ENCODE assay signal across 23 mouse cellular contexts in the genomic region with DNA sequence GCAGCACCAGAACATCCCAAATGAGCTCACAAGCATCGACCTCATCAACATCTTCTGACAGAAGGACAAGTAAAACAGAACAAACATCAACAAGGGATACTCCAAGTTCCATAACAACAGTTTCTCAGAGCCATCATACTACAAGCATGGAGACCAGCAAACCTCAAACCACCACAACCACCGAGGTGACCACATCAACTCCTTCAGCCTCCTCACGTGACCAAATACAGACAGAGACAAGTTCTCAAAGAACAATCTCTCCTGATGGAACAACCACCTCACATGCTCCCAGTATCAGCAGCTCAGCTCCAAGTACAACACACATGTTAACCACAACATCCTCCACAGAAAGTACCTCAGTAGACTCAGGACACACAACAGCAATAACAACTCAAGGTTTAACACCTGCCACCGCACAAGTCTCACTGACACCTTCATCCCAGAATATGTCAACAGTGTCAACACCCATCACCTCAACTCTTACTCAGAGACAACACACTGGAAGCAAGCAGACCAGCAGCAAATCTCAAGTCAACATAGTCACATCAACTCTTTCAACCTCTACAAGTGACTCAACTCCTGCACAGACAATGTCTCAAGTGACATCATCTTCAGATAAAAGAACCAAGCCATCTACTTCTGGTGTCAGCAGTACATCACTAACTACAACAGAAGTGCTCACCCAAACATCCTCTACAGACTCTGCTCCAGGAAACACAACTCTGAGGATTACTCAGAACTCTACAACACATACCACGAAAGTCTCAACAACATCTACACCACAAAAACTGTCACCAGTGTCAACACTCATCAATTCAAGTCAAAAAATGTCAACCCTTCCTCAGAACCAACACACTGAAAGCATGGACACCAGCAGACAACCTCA. TPM values are rescaled to one million over a fixed set of nuclear protein-coding genes. Genes with fewer than 3 reads are reported as not detected.
DNase-seq lines count a peak whose midpoint lies in the region; TF ChIP-seq lines count a peak whose summit lies in the region.
"Had no signal": no experiment of that assay in that cellular context is flagged by ENCODE, and none has a peak within 500 bp of the region (broad histone marks: within the 10 kb centered on the region; RNA-seq: fewer than 3 reads in every experiment).

No protein-coding gene starts in this region.

- H3ac ChIP-seq in myocyte (ENCODE audit: control insufficient read depth, insufficient read length), result no peak overlapping the region

- TF ChIP-seq POLR2A in myocyte (IDR thresholded peaks at IDR 0.05; ENCODE audit: insufficient read length, low read depth), result no peak

- peak; percentile 6 for DNase-seq in thymus, postnatal 0 days (ENCODE audit: low spot score)
- DNase-seq in thymus, adult 18-20 months, result no peak
- peak; percentile 16 for DNase-seq in T-cell, adult 2 months (ENCODE audit: low spot score)
- DNase-seq in adrenal gland, adult 2 months, result no peak
- DNase-seq in gastrocnemius, adult 18-20 months (ENCODE audit: low spot score), result no peak
- no peak for DNase-seq in MN1 (ENCODE audit: low spot score)
- DNase-seq: adrenal gland, postnatal 14 days; cerebellum, adult 18-20 months; cerebellum, adult 9-11 months; forebrain, postnatal 0 days; heart, adult 18-20 months; heart, postnatal 14 days had no signal

- H3K36me3 ChIP-seq in myocyte (ENCODE audit: control insufficient read depth, insufficient read depth), result no peaks in the 10 kb centered on the region
- H3K36me3 ChIP-seq: embryonic facial prominence, embryonic 10.5 days; heart, embryonic 10.5 days; hindbrain, embryonic 13.5 days had no signal

- H3K79me2 ChIP-seq in myocyte (ENCODE audit: control insufficient read depth, insufficient read depth), result no peaks in the 10 kb centered on the region

- H3K4me3 ChIP-seq in myocyte, result no peak overlapping the region
- H3K4me3 ChIP-seq: embryonic facial prominence, embryonic 10.5 days; forebrain, embryonic 13.5 days; heart, embryonic 10.5 days; hindbrain, embryonic 13.5 days had no signal

- H3K27me3 ChIP-seq in myocyte (ENCODE audit: control insufficient read depth, insufficient read depth, insufficient read length), result no peaks in the 10 kb centered on the region
- H3K27me3 ChIP-seq: forebrain, embryonic 13.5 days; hindbrain, embryonic 13.5 days had no signal

- H3K4me2 ChIP-seq in myocyte (ENCODE audit: low read depth), result no peak overlapping the region
- H3K4me2 ChIP-seq: forebrain, embryonic 13.5 days; hindbrain, embryonic 13.5 days had no signal

TF ChIP-seq in myocyte, 11 proteins besides CTCF, POLR2A, EP300 and RAD21:
- TF ChIP-seq USF1 (IDR thresholded peaks at IDR 0.05; ENCODE audit: low read depth) (peak; percentile 26), MYOD1 (IDR thresholded peaks at IDR 0.05; ENCODE audit: control insufficient read depth in 1 of 3, insufficient read length in 2 of 3, low read depth in 2 of 3) (no peak)
TF ChIP-seq in myocyte: peak in this region for 1.

RNA-seq across cellular contexts. Expression of gene Muc4, which starts 14.8 kb away (rescaled TPM):
- polyA plus RNA-seq in thymus, postnatal 0 days (2015; fragmentation: Nextera tagmentation; extraction: Ambion mirVana), result 0.24 and 0.56 TPM in 2 replicates
- polyA plus RNA-seq in myocyte (2012; fragmentation: generic; extraction: Trizol), result 0.12 TPM
- not detected for total RNA-seq in adrenal gland, adult 2 months (2021)
- not detected in 2 replicates for polyA plus RNA-seq in adrenal gland, adult 2 months (2012; rRNA removed)
- under 1 TPM; 0.02 to 0.41 TPM for total RNA-seq in gastrocnemius, adult 18-20 months (2021)
- total RNA-seq: adrenal gland, postnatal 14 days; forebrain, postnatal 0 days; hematopoietic stem cell, adult 5-6 weeks; hindbrain, postnatal 0 days had no signal
- polyA plus RNA-seq: forebrain, postnatal 0 days; heart, embryonic 14.5 days; hindbrain, embryonic 13.5 days; hindbrain, postnatal 0 days had no signal

RNA-seq across cellular contexts. Expression of gene Muc20, which starts 46.8 kb away (rescaled TPM):
- 0.10 and 0.13 TPM in 2 replicates for polyA plus RNA-seq in thymus, postnatal 0 days (2015; fragmentation: Nextera tagmentation; extraction: Ambion mirVana)
- polyA plus RNA-seq in myocyte (2012; fragmentation: generic; extraction: Trizol), result 0.01 TPM
- under 1 TPM; 0.20 to 0.24 TPM for total RNA-seq in adrenal gland, adult 2 months (2021)
- polyA plus RNA-seq in adrenal gland, adult 2 months (2012; rRNA removed), result not detected in 2 replicates
- total RNA-seq in gastrocnemius, adult 18-20 months (2021), result under 1 TPM; 0.32 to 0.40 TPM
- total RNA-seq: forebrain, postnatal 0 days; hematopoietic stem cell, adult 5-6 weeks; hindbrain, postnatal 0 days had no signal
- polyA plus RNA-seq: embryonic facial prominence, embryonic 10.5 days; forebrain, embryonic 13.5 days; forebrain, postnatal 0 days; hindbrain, embryonic 13.5 days; hindbrain, postnatal 0 days had no signal

RNA-seq across cellular contexts. Expression of gene Smbd1, which starts 59.8 kb away (rescaled TPM):
- 0.29 TPM in 1 of 2 replicates, not detected in the other for polyA plus RNA-seq in thymus, postnatal 0 days (2015; fragmentation: Nextera tagmentation; extraction: Ambion mirVana)
- polyA plus RNA-seq in myocyte (2012; fragmentation: generic; extraction: Trizol), result not detected
- total RNA-seq in adrenal gland, adult 2 months (2021), result not detected
- polyA plus RNA-seq in adrenal gland, adult 2 months (2012; rRNA removed), result not detected in 2 replicates
- total RNA-seq in gastrocnemius, adult 18-20 months (2021), result not detected
- total RNA-seq: adrenal gland, postnatal 14 days; forebrain, postnatal 0 days; gastrocnemius, adult 8-10 months; gastrocnemius, postnatal 4 days; heart, adult 18-20 months; heart, postnatal 14 days; hematopoietic stem cell, adult 5-6 weeks; hindbrain, postnatal 0 days had no signal
- polyA plus RNA-seq: embryonic facial prominence, embryonic 10.5 days; embryonic facial prominence, embryonic 14.5 days; forebrain, embryonic 13.5 days; forebrain, postnatal 0 days; heart, embryonic 10.5 days; heart, embryonic 14.5 days; hindbrain, embryonic 13.5 days; hindbrain, postnatal 0 days had no signal

Comparison
In these comparisons a context has a peak if more than half of its experiments do, and no peak if none do; other contexts are left out.
1. DNase-seq: peak in thymus, postnatal 0 days (single experiment) and T-cell, adult 2 months (single experiment); none in thymus, adult 18-20 months (0 of 2), adrenal gland, adult 2 months (single experiment), gastrocnemius, adult 18-20 months (single experiment) and MN1 (single experiment).